Mouse (Mus musculus) heart, adult 2 months (tissue): ENCODE measurements around the gene Tpst1. TPM values are rescaled to one million over a fixed set of nuclear protein-coding genes. Genes with fewer than 3 reads are reported as not detected.

Experiments used
- DNase-seq, 2 experiments: peaks; one replicate each; pipeline ENCODE4 v3.0.0; 2021
- H3K27ac ChIP-seq: fragments of 200-600 bp; 2 replicates; pipeline ENCODE4 v1.8.1; 2022
- H3K27me3 ChIP-seq: fragments of 200-500 bp; 2 replicates; pipeline ENCODE4 v1.6.1; 2012; ENCODE audit warnings: mild to moderate bottlenecking, low read length, inconsistent platforms, mixed read lengths; ENCODE audit not compliant: control insufficient read depth, insufficient read depth
- H3K36me3 ChIP-seq: fragments of 200-500 bp; 2 replicates; pipeline ENCODE4 v1.6.1; 2012; ENCODE audit warnings: low read length, inconsistent platforms; ENCODE audit not compliant: control insufficient read depth, insufficient read depth
- H3K4me1 ChIP-seq: fragments of 200-500 bp; 2 replicates; pipeline ENCODE4 v1.6.1; 2011; ENCODE audit warnings: low read length; ENCODE audit not compliant: control insufficient read depth, insufficient read depth
- H3K4me3 ChIP-seq: fragments of 200-600 bp; 2 replicates; pipeline ENCODE4 v1.8.1; 2022
- H3K79me2 ChIP-seq: fragments of 200-500 bp; replicated peaks from 2 replicates; pipeline ENCODE4 v1.6.1; 2012; ENCODE audit warnings: mild to moderate bottlenecking, inconsistent platforms, low read length, moderate library complexity, mixed read lengths; ENCODE audit not compliant: control insufficient read depth, insufficient read depth
- H3K9ac ChIP-seq: fragments of 200-500 bp; 2 replicates; pipeline ENCODE4 v1.6.1; 2012; ENCODE audit warnings: low read depth, mild to moderate bottlenecking, control low read depth, inconsistent platforms, low read length, mixed read lengths
- CTCF ChIP-seq: fragments of 200-600 bp; IDR thresholded peaks from 2 replicates; pipeline ENCODE4 v1.8.1; 2022; ENCODE audit warnings: antibody characterized with exemption, mild to moderate bottlenecking, moderate library complexity
- EP300 ChIP-seq: fragments of 200-500 bp; IDR thresholded peaks from 2 replicates; pipeline ENCODE4 v1.6.1; 2011; ENCODE audit warnings: low read depth, low read length, control low read depth; ENCODE audit not compliant: insufficient read depth
- POLR2A ChIP-seq: fragments of 200-500 bp; IDR thresholded peaks from 2 replicates; pipeline ENCODE4 v1.6.1; 2011; ENCODE audit warnings: mild to moderate bottlenecking, low read depth, low read length, control low read depth; ENCODE audit not compliant: insufficient read depth
- WGBS: fragments of 180-500 bp; shearing (Covaris S2); methylation state at CpG from one replicate; pipeline ENCODE4 v1.1.7; 2018; 5-methylcytosine and 5-hydroxymethylcytosine counted together
- intact Hi-C: fragments of 180-260 bp; cut with DNase I; formaldehyde crosslinking; loops from one replicate; pipeline ENCODE4 v1.15.1; 2025
- polyA plus RNA-seq: library from polyadenylated mRNA; depleted of rRNA; stranded (reverse); fragments of >200 nt; gene quantifications from 2 replicates; pipeline ENCODE4 v1.2.3, GENCODE M21; 2012
- total RNA-seq, 2 experiments: library from RNA; stranded (reverse); gene quantifications; 2 replicates each; pipeline ENCODE4 v1.2.3; 2021

The Tpst1 gene
- total and polyA plus RNA-seq, 3 experiments: 7.4 to 10.1 (median 9.4) TPM

- intact Hi-C loops: loop anchor here (2.0 to 5.0 kb wide), 3 partner anchors 37 to 63 kb away; partner anchors contain the start of gene Kctd7
- 2% methylated on average over 84 of the region's 86 CpGs for WGBS
- Histone ChIP-seq H3K79me2 (no peaks in the 10 kb centered on the region), H3K4me1 (peaks cover 15% of the 10 kb centered on the region), H3K27me3 (no peaks in the 10 kb centered on the region), H3K27ac (peak overlapping the region; percentile 68), H3K4me3 (peak overlapping the region; percentile 77), H3K9ac (peak overlapping the region; percentile 83), H3K36me3 (no peaks in the 10 kb centered on the region)
- DNase-seq: peak; percentile 96 to 99
- TF ChIP-seq CTCF (peak; percentile 40), EP300 (no peak), POLR2A (peak; percentile 76)
Measured at GRCm38 (mm10) chr5:130079202-130080050, 6.3 kb downstream of the Tpst1 start.

GRCm38 (mm10) chr5:130080051-130080681, 7.0 kb downstream of the Tpst1 start:
- Histone ChIP-seq H3K79me2 (no peaks in the 10 kb centered on the region), H3K27me3 (no peaks in the 10 kb centered on the region), H3K36me3 (no peaks in the 10 kb centered on the region), H3K9ac (peak overlapping the region; percentile 83), H3K27ac (peak overlapping the region; percentile 68), H3K4me1 (peaks cover 15% of the 10 kb centered on the region), H3K4me3 (peak overlapping the region; percentile 77)
- TF ChIP-seq CTCF (peak; percentile 43), EP300 (no peak), POLR2A (no peak)
- intact Hi-C loops: no loop called here
- DNase-seq: no peak
- WGBS: 74% methylated on average over 16 of the region's 16 CpGs

GRCm38 (mm10) chr5:130081181-130081881, 8.2 kb downstream of the Tpst1 start:
- TF ChIP-seq POLR2A (no peak), CTCF (peak; percentile 54), EP300 (no peak)
- 95% methylated on average over 8 of the region's 8 CpGs for WGBS
- intact Hi-C loops: no loop called here

GRCm38 (mm10) chr5:130082431-130082830, 9.3 kb downstream of the Tpst1 start:
- Histone ChIP-seq H3K36me3 (no peaks in the 10 kb centered on the region), H3K9ac (no peak overlapping the region), H3K79me2 (no peaks in the 10 kb centered on the region; the same call in 1 of the 2 replicates), H3K27ac (no peak overlapping the region), H3K4me3 (no peak overlapping the region), H3K27me3 (no peaks in the 10 kb centered on the region), H3K4me1 (peaks cover 10% of the 10 kb centered on the region)
- no peak for DNase-seq
- no peak for TF ChIP-seq POLR2A
- no peak for TF ChIP-seq CTCF
- TF ChIP-seq EP300: no peak
- WGBS: 61% methylated on average over 4 of the region's 4 CpGs
- intact Hi-C loops: no loop called here

More at GRCm38 (mm10) chr5:130081181-130081881, 8.2 kb downstream of the Tpst1 start:
- DNase-seq: no peak
- Histone ChIP-seq H3K27me3 (no peaks in the 10 kb centered on the region), H3K27ac (no peak overlapping the region; the same call in 1 of the 2 replicates), H3K79me2 (no peaks in the 10 kb centered on the region; the same call in 1 of the 2 replicates), H3K4me3 (no peak overlapping the region), H3K36me3 (no peaks in the 10 kb centered on the region), H3K9ac (no peak overlapping the region), H3K4me1 (peaks cover 14% of the 10 kb centered on the region)

GRCm38 (mm10) chr5:130084271-130084670, 11.1 kb downstream of the Tpst1 start:
- DNase-seq: no peak
- Histone ChIP-seq H3K4me3 (no peak overlapping the region), H3K36me3 (no peaks in the 10 kb centered on the region), H3K4me1 (peaks cover 6% of the 10 kb centered on the region), H3K27ac (no peak overlapping the region), H3K79me2 (no peaks in the 10 kb centered on the region; the same call in 1 of the 2 replicates), H3K9ac (no peak overlapping the region), H3K27me3 (no peaks in the 10 kb centered on the region)
- WGBS: 61% methylated on average over 3 of the region's 3 CpGs
- no peak for TF ChIP-seq POLR2A
- no peak for TF ChIP-seq CTCF
- TF ChIP-seq EP300: no peak
- intact Hi-C loops: no loop called here
